Mouse (Mus musculus) liver, embryonic 11.5 days (tissue): ENCODE results near the gene Tfpi2. TPM values are rescaled to one million over a fixed set of nuclear protein-coding genes. Genes with fewer than 3 reads are reported as not detected.

Source experiments
- ATAC-seq: fragments of 200-750 bp; cut with Nextera tagmentation; replicated peaks from 2 replicates; pipeline ENCODE4 v1.8.0; 2017; ENCODE audit warnings: moderate number of reproducible peaks, mild to moderate bottlenecking, moderate TSS enrichment, moderate library complexity; ENCODE audit not compliant: low FRiP score
- DNase-seq: peaks from one replicate; pipeline ENCODE4 v3.0.0-alpha.2; 2017; ENCODE audit warnings: low spot score
- H3K27ac ChIP-seq: fragments of 300-500 bp; sonication (generic); 2 replicates; pipeline ENCODE4 v1.5.1; 2014; ENCODE audit warnings: mild to moderate bottlenecking, low read depth, low read length, control low read depth
- H3K27me3 ChIP-seq: fragments of 300-500 bp; sonication (generic); replicated peaks from 2 replicates; pipeline ENCODE4 v1.6.1; 2014; ENCODE audit warnings: low read length, mixed read lengths; ENCODE audit not compliant: control insufficient read depth, insufficient read depth
- H3K36me3 ChIP-seq: fragments of 300-500 bp; sonication (generic); 2 replicates; pipeline ENCODE4 v1.6.1; 2014; ENCODE audit warnings: mild to moderate bottlenecking, low read length, moderate library complexity, mixed read lengths; ENCODE audit not compliant: control insufficient read depth, insufficient read depth
- H3K4me1 ChIP-seq: fragments of 300-500 bp; sonication (generic); replicated peaks from 2 replicates; pipeline ENCODE4 v1.6.1; 2014; ENCODE audit warnings: low read length, mixed read lengths; ENCODE audit not compliant: control insufficient read depth, insufficient read depth
- H3K4me2 ChIP-seq: fragments of 300-500 bp; sonication (generic); 2 replicates; pipeline ENCODE4 v1.6.1; 2014; ENCODE audit warnings: mild to moderate bottlenecking, control low read depth, moderate library complexity
- H3K4me3 ChIP-seq: fragments of 300-500 bp; sonication (generic); 2 replicates; pipeline ENCODE4 v1.5.1; 2014; ENCODE audit warnings: low read depth, low read length, control low read depth
- H3K9ac ChIP-seq: fragments of 300-500 bp; sonication (generic); 2 replicates; pipeline ENCODE4 v1.6.1; 2014; ENCODE audit warnings: low read depth, low read length, control low read depth
- H3K9me3 ChIP-seq: fragments of 300-500 bp; sonication (generic); 2 replicates; pipeline ENCODE4 v1.6.1; 2016; ENCODE audit warnings: low read length, inconsistent platforms, mixed read lengths; ENCODE audit not compliant: control insufficient read depth
- WGBS: fragments of 180-500 bp; shearing (Covaris S2); extraction: QIAGEN DNeasy Blood & Tissue Kit; methylation state at CpG from one replicate; pipeline ENCODE4 v1.1.7; 2014; 5-methylcytosine and 5-hydroxymethylcytosine counted together
- polyA plus RNA-seq: library from polyadenylated mRNA; unstranded; fragments of >200 nt; fragmentation: Nextera tagmentation; extraction: Ambion mirVana; gene quantifications from 2 replicates; pipeline ENCODE4 v1.2.1, GENCODE M21; 2014

The Tfpi2 gene
- polyA plus RNA-seq = 12.4 and 12.6 TPM in 2 replicates

- H3K4me2 ChIP-seq = no peak within 1 kb of the TSS
- peak within 1 kb of the TSS; percentile 19; the same call in 1 of the 2 replicates for H3K4me3 ChIP-seq
- H3K27me3 ChIP-seq = no peaks in the 10 kb centered on the region
- no peaks in the 10 kb centered on the region for H3K9me3 ChIP-seq
- H3K9ac ChIP-seq = no peak within 1 kb of the TSS
- H3K27ac ChIP-seq = no peak within 1 kb of the TSS
- H3K4me1 ChIP-seq = no peaks in the 10 kb centered on the region
- H3K36me3 ChIP-seq = no peaks in the 10 kb centered on the region
- 72% methylated on average over 3 of the region's 3 CpGs for WGBS
- DNase-seq (no peak), ATAC-seq (peak; percentile 74)
These were observed at the start of gene Tfpi2 for GRCm38 (mm10) chr6:3988750-3989149. Gene Tfpi2 (minus strand): TSS chr6:3988919.

- Histone ChIP-seq H3K4me3 (no peak overlapping the region), H3K27me3 (no peaks in the 10 kb centered on the region), H3K27ac (no peak overlapping the region), H3K9ac (no peak overlapping the region), H3K4me1 (no peaks in the 10 kb centered on the region), H3K4me2 (no peak overlapping the region), H3K36me3 (no peaks in the 10 kb centered on the region), H3K9me3 (no peaks in the 10 kb centered on the region)
- ATAC-seq (no peak), DNase-seq (no peak)
- WGBS = 77% methylated on average over 3 of the region's 3 CpGs
These were observed 42.2 kb upstream of the Tfpi2 start for GRCm38 (mm10) chr6:4030956-4031355.

GRCm38 (mm10) chr6:4026367-4026766 lies 37.6 kb upstream of the Tfpi2 start:
- H3K9ac ChIP-seq = no peak overlapping the region
- H3K4me1 ChIP-seq = no peaks in the 10 kb centered on the region
- no peaks in the 10 kb centered on the region for H3K9me3 ChIP-seq
- H3K27me3 ChIP-seq = no peaks in the 10 kb centered on the region
- ATAC-seq (no peak), DNase-seq (no peak)
- H3K4me3 ChIP-seq = no peak overlapping the region
- H3K36me3 ChIP-seq = no peaks in the 10 kb centered on the region
- no peak overlapping the region for H3K27ac ChIP-seq
- H3K4me2 ChIP-seq = no peak overlapping the region
- WGBS = 34% methylated on average over 2 of the region's 2 CpGs

- WGBS = 42% methylated on average over 1 of the region's 1 CpGs
- no peak overlapping the region for H3K9ac ChIP-seq
These were observed 33.9 kb upstream of the Tfpi2 start for GRCm38 (mm10) chr6:4022645-4023044.

GRCm38 (mm10) chr6:4009548-4009947 lies 20.8 kb upstream of the Tfpi2 start:
- no peaks in the 10 kb centered on the region for H3K9me3 ChIP-seq
- no peak overlapping the region for H3K4me2 ChIP-seq
- no peaks in the 10 kb centered on the region for H3K27me3 ChIP-seq
- no peak for ATAC-seq
- H3K27ac ChIP-seq = no peak overlapping the region
- DNase-seq = no peak
- no peak overlapping the region for H3K9ac ChIP-seq
- no peaks in the 10 kb centered on the region for H3K4me1 ChIP-seq
- H3K36me3 ChIP-seq = no peaks in the 10 kb centered on the region
- no peak overlapping the region for H3K4me3 ChIP-seq

More at GRCm38 (mm10) chr6:4022645-4023044, 33.9 kb upstream of the Tfpi2 start:
- Histone ChIP-seq H3K9me3 (no peaks in the 10 kb centered on the region), H3K36me3 (no peaks in the 10 kb centered on the region), H3K4me1 (no peaks in the 10 kb centered on the region), H3K27ac (no peak overlapping the region), H3K4me3 (no peak overlapping the region), H3K4me2 (no peak overlapping the region), H3K27me3 (no peaks in the 10 kb centered on the region)
- DNase-seq (no peak), ATAC-seq (no peak)

- Histone ChIP-seq H3K4me2 (no peak overlapping the region), H3K4me3 (no peak overlapping the region), H3K9me3 (no peaks in the 10 kb centered on the region), H3K4me1 (no peaks in the 10 kb centered on the region), H3K36me3 (no peaks in the 10 kb centered on the region), H3K27me3 (no peaks in the 10 kb centered on the region), H3K27ac (no peak overlapping the region), H3K9ac (no peak overlapping the region)
- ATAC-seq (no peak), DNase-seq (no peak)
- WGBS = 73% methylated on average over 2 of the region's 2 CpGs
These were observed 19.9 kb upstream of the Tfpi2 start for GRCm38 (mm10) chr6:4008501-4009040.

GRCm38 (mm10) chr6:4004808-4005207 lies 16.1 kb upstream of the Tfpi2 start:
- no peaks in the 10 kb centered on the region for H3K9me3 ChIP-seq
- H3K4me1 ChIP-seq = no peaks in the 10 kb centered on the region
- H3K4me3 ChIP-seq = peak overlapping the region; percentile 42; the same call in 1 of the 2 replicates
- DNase-seq (no peak), ATAC-seq (no peak)
- H3K4me2 ChIP-seq = peak overlapping the region; percentile 73
- no peak overlapping the region for H3K9ac ChIP-seq
- H3K36me3 ChIP-seq = no peaks in the 10 kb centered on the region
- H3K27ac ChIP-seq = no peak overlapping the region
- 53% methylated on average over 2 of the region's 2 CpGs for WGBS
- H3K27me3 ChIP-seq = no peaks in the 10 kb centered on the region

GRCm38 (mm10) chr6:4003890-4004306 lies 15.2 kb upstream of the Tfpi2 start, which contains the start of gene Gng11:
Gene Gng11 (plus strand): TSS chr6:4003904.
- Histone ChIP-seq H3K36me3 (no peaks in the 10 kb centered on the region), H3K9me3 (no peaks in the 10 kb centered on the region), H3K4me1 (no peaks in the 10 kb centered on the region), H3K27me3 (no peaks in the 10 kb centered on the region), H3K4me2 (peak within 1 kb of the TSS; percentile 73), H3K4me3 (peak within 1 kb of the TSS; percentile 42), H3K9ac (peak within 1 kb of the TSS; percentile 63), H3K27ac (peak within 1 kb of the TSS; percentile 3; the same call in 1 of the 2 replicates)
- peak; percentile 77 for ATAC-seq
- WGBS = under 1% methylated on average over 19 of the region's 19 CpGs
- peak; percentile 67 for DNase-seq

GRCm38 (mm10) chr6:4003445-4003844 lies 14.7 kb upstream of the Tfpi2 start:
- WGBS = 32% methylated on average over 4 of the region's 4 CpGs
- Histone ChIP-seq H3K4me1 (no peaks in the 10 kb centered on the region), H3K4me3 (peak overlapping the region; percentile 42), H3K4me2 (peak overlapping the region; percentile 29), H3K9me3 (no peaks in the 10 kb centered on the region), H3K27me3 (no peaks in the 10 kb centered on the region), H3K27ac (no peak overlapping the region; the same call in 1 of the 2 replicates), H3K9ac (peak overlapping the region; percentile 9; the same call in 1 of the 2 replicates), H3K36me3 (no peaks in the 10 kb centered on the region)
- ATAC-seq = no peak
- no peak for DNase-seq
